Mouse (Mus musculus): ENCODE measurements at regions not wholly inside any gene's neighbourhood (a gene's known extent, or its start where the extent isn't known, plus 50 kb on each side); places are given as distances from the start of the nearest gene placed in this dataset.

GRCm38 (mm10) chr10:37286305-37286704 lies 147.6 kb upstream of the Marcks start:
- TF ChIP-seq CTCF (IDR thresholded peaks at IDR 0.05; ENCODE audit: low read depth, low read length) (no peak), POLR2A (IDR thresholded peaks at IDR 0.05; ENCODE audit: insufficient read depth, low read length) (no peak)

Measured in ES-Bruce4 (cell line).